Mouse (Mus musculus): ENCODE measurements around the gene Hbb-bh1.

DNA sequence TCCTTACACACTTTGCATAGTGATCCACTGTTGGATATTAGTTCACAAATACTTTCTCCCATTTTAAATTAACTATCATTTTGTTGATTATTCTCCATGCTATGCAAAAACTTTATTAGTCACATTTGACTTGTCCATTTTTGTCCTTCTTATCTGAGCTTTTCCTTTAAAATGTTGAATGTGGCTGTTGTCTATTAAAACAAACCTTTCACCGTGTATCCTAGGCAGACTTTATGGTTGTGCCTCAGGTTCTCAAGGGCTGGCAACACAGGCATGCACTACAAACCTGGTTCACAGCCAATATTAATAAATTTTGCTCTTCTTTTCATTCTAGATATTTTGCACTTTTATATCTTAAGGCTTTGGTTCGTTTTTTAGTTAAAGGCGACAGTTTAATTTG is 32.2 kb downstream of the Hbb-bh1 start:
- TF ChIP-seq SIN3A (IDR thresholded peaks at IDR 0.05; ENCODE audit: low read length) (no peak), MEF2A (IDR thresholded peaks at IDR 0.05; ENCODE audit: extremely low read depth, insufficient replicate concordance, low read depth, low read length, poor library complexity, severe bottlenecking) (no peak), GABPA (IDR thresholded peaks at IDR 0.05; ENCODE audit: low read depth, low read length) (no peak), CTCF (IDR thresholded peaks at IDR 0.05 in 2 of 3, conservative IDR thresholded peaks at IDR 0.05 in 1 of 3; ENCODE audit: control insufficient read depth in 1 of 3, insufficient read depth in 1 of 3, low read depth in 2 of 3, low read length in 3 of 3, poor library complexity in 1 of 3, severe bottlenecking in 1 of 3) (no peak), TAL1 (IDR thresholded peaks at IDR 0.05; ENCODE audit: low read length) (no peak), BHLHE40 (IDR thresholded peaks at IDR 0.05; ENCODE audit: borderline replicate concordance, low read depth, low read length) (no peak), POLR2A (IDR thresholded peaks at IDR 0.05; ENCODE audit: control insufficient read depth in 1 of 2, insufficient read depth in 1 of 2, low read depth in 1 of 2, low read length in 2 of 2, poor library complexity in 1 of 2) (no peak), E2F4 (IDR thresholded peaks at IDR 0.05; ENCODE audit: borderline replicate concordance, low read depth, low read length) (no peak), RCOR1 (IDR thresholded peaks at IDR 0.05; ENCODE audit: low read depth, low read length) (no peak), MXI1 (IDR thresholded peaks at IDR 0.05; ENCODE audit: low read depth, low read length) (no peak)
